Mouse (Mus musculus) hindbrain, embryonic 12.5 days (tissue): ENCODE data around the gene Tgif2. TPM values are rescaled to one million over a fixed set of nuclear protein-coding genes. Genes with fewer than 3 reads are reported as not detected.

Experiments
- ATAC-seq: fragments of 200-750 bp; cut with Nextera tagmentation; 2 replicates; pipeline ENCODE4 v1.8.0; 2017; ENCODE audit warnings: moderate TSS enrichment; ENCODE audit not compliant: low FRiP score
- H3K27ac ChIP-seq: fragments of 300-500 bp; sonication (generic); 2 replicates; pipeline ENCODE4 v1.5.1; 2016; ENCODE audit warnings: mild to moderate bottlenecking
- H3K27me3 ChIP-seq: fragments of 300-500 bp; sonication (generic); 2 replicates; pipeline ENCODE4 v1.6.1; 2016; ENCODE audit warnings: mild to moderate bottlenecking
- H3K36me3 ChIP-seq: fragments of 300-500 bp; sonication (generic); 2 replicates; pipeline ENCODE4 v1.6.1; 2016; ENCODE audit warnings: mild to moderate bottlenecking
- H3K4me1 ChIP-seq: fragments of 300-500 bp; sonication (generic); 2 replicates; pipeline ENCODE4 v1.6.1; 2016
- H3K4me2 ChIP-seq: fragments of 300-500 bp; sonication (generic); replicated peaks from 2 replicates; pipeline ENCODE4 v1.6.1; 2016; ENCODE audit warnings: mild to moderate bottlenecking
- H3K4me3 ChIP-seq: fragments of 300-500 bp; sonication (generic); 2 replicates; pipeline ENCODE4 v1.5.1; 2016; ENCODE audit warnings: mild to moderate bottlenecking
- H3K9ac ChIP-seq: fragments of 300-500 bp; sonication (generic); 2 replicates; pipeline ENCODE4 v1.6.1; 2016; ENCODE audit warnings: mild to moderate bottlenecking, moderate library complexity
- H3K9me3 ChIP-seq: fragments of 300-500 bp; sonication (generic); replicated peaks from 2 replicates; pipeline ENCODE4 v1.6.1; 2016; ENCODE audit warnings: mild to moderate bottlenecking
- WGBS: fragments of 180-500 bp; shearing (Covaris S2); methylation state at CpG from one replicate; pipeline ENCODE4 v1.1.7; 2016; 5-methylcytosine and 5-hydroxymethylcytosine counted together
- polyA plus RNA-seq: library from polyadenylated mRNA; unstranded; fragments of >200 nt; fragmentation: Nextera tagmentation; extraction: Ambion mirVana; gene quantifications from 2 replicates; pipeline ENCODE4 v1.2.1, GENCODE M21; 2016

Tgif2 gene
- polyA plus RNA-seq, 1 experiment from 2014 or later, result 64.4 TPM

GRCm38 (mm10) chr2:156863487-156864160 is 23.8 kb downstream of the Tgif2 start:
- Histone ChIP-seq H3K4me3 (peak overlapping the region; percentile 96), H3K4me2 (peak overlapping the region; percentile 90), H3K4me1 (peaks cover 20% of the 10 kb centered on the region), H3K9ac (peak overlapping the region; percentile 96), H3K36me3 (peaks cover 31% of the 10 kb centered on the region), H3K27me3 (no peaks in the 10 kb centered on the region), H3K9me3 (no peaks in the 10 kb centered on the region), H3K27ac (peak overlapping the region; percentile 87)
- 4% methylated on average over 28 of the region's 28 CpGs for WGBS
- no peak for ATAC-seq

DNA sequence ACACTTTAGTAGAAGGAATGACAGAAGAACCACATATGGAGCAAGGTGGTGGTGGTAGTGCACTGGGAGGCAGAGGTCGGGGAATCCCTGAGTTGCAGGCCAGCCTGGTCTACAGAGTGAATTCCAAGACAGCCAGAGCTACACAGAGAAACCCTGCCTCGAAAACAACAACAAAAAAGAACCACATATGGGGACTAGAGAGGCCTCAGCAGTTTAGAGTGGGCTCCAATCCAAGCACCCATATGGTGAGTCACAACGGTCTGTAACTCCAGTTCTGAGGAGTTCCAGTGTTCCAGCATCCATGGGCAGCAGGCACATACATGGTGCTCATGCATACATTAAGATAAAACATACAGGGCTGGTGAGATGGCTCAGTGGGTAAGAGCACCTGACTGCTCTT is 24.7 kb downstream of the Tgif2 start:
- H3K4me2 ChIP-seq, result peak overlapping the region; percentile 90
- H3K27me3 ChIP-seq, result no peaks in the 10 kb centered on the region
- no peak overlapping the region; the same call in 1 of the 2 replicates for H3K9ac ChIP-seq
- H3K36me3 ChIP-seq, result peaks cover 38% of the 10 kb centered on the region
- ATAC-seq, result no peak
- H3K4me3 ChIP-seq, result 0 out of 2 replicates have a peak overlapping the region, but pooled peaks have one; percentile 96
- H3K4me1 ChIP-seq, result peaks cover 20% of the 10 kb centered on the region
- WGBS, result 84% methylated on average over 3 of the region's 3 CpGs
- no peak overlapping the region for H3K27ac ChIP-seq
- no peaks in the 10 kb centered on the region for H3K9me3 ChIP-seq

GRCm38 (mm10) chr2:156868994-156869393 is 29.2 kb downstream of the Tgif2 start:
- Histone ChIP-seq H3K27ac (no peak overlapping the region), H3K4me2 (no peak overlapping the region), H3K4me3 (no peak overlapping the region), H3K27me3 (no peaks in the 10 kb centered on the region), H3K9ac (no peak overlapping the region), H3K4me1 (peaks cover 11% of the 10 kb centered on the region), H3K36me3 (peaks cover 76% of the 10 kb centered on the region), H3K9me3 (no peaks in the 10 kb centered on the region)
- WGBS, result 94% methylated on average over 8 of the region's 8 CpGs
- no peak for ATAC-seq

- H3K4me2 ChIP-seq, result no peak overlapping the region
- WGBS, result 91% methylated on average over 7 of the region's 7 CpGs
- H3K36me3 ChIP-seq, result peaks cover 82% of the 10 kb centered on the region
- peaks cover 5% of the 10 kb centered on the region for H3K4me1 ChIP-seq
- H3K9ac ChIP-seq, result no peak overlapping the region
- no peak overlapping the region for H3K4me3 ChIP-seq
- no peak overlapping the region for H3K27ac ChIP-seq
- ATAC-seq, result no peak
- no peaks in the 10 kb centered on the region for H3K9me3 ChIP-seq
- no peaks in the 10 kb centered on the region for H3K27me3 ChIP-seq
Observed at GRCm38 (mm10) chr2:156869554-156869953, 29.7 kb downstream of the Tgif2 start.

GRCm38 (mm10) chr2:156870519-156870918 is 30.7 kb downstream of the Tgif2 start:
- H3K4me1 ChIP-seq, result peaks cover 4% of the 10 kb centered on the region
- no peak overlapping the region for H3K27ac ChIP-seq
- ATAC-seq, result no peak
- H3K4me3 ChIP-seq, result no peak overlapping the region
- WGBS, result 72% methylated on average over 6 of the region's 6 CpGs
- H3K9me3 ChIP-seq, result no peaks in the 10 kb centered on the region
- peaks cover 88% of the 10 kb centered on the region for H3K36me3 ChIP-seq
- H3K4me2 ChIP-seq, result no peak overlapping the region
- H3K27me3 ChIP-seq, result no peaks in the 10 kb centered on the region
- H3K9ac ChIP-seq, result no peak overlapping the region

- no peak overlapping the region for H3K4me3 ChIP-seq
- no peaks in the 10 kb centered on the region for H3K27me3 ChIP-seq
- no peak overlapping the region for H3K4me2 ChIP-seq
- no peak overlapping the region for H3K9ac ChIP-seq
- H3K4me1 ChIP-seq, result peaks cover 4% of the 10 kb centered on the region
- no peaks in the 10 kb centered on the region for H3K9me3 ChIP-seq
- 42% methylated on average over 5 of the region's 5 CpGs for WGBS
- H3K27ac ChIP-seq, result no peak overlapping the region
- H3K36me3 ChIP-seq, result peaks cover 61% of the 10 kb centered on the region
- no peak for ATAC-seq
Observed at GRCm38 (mm10) chr2:156873629-156874028, 33.8 kb downstream of the Tgif2 start.

DNA sequence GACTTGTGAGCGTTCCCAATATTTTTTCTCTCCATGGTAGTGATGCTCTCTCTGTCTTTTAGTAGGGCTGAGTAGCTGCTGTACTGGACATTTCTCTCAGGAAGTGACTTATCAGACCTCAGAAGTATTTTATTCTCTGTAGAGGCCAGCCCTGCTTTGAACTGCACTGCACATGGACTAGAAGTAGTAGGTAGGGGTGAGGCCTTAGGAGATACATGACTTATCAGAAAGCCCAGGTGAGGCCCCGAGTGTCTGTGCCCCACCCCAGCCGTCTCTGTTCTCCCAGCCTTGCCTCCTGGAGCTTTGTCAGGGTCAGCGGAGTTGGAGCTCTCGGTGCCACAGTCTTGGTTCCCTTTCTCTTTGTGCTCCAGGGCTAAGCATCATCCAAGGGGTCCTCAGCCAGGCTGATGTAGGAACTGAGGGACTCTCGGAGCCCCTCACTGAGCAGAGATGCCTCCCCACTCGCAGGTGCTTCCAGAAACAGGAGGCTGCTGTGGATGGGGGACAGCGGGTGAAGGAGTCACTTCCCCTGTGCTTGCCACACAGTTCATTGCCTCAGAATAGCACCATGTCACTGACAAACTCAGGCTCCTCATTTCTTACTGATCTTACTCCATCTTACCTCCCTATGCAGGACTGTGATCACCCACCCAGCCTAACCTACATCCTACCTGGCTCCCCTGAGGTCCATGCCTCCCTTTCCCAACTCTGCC is 34.4 kb downstream of the Tgif2 start:
- WGBS, result 89% methylated on average over 8 of the region's 8 CpGs
- Histone ChIP-seq H3K9ac (no peak overlapping the region), H3K4me2 (no peak overlapping the region), H3K4me3 (no peak overlapping the region), H3K9me3 (no peaks in the 10 kb centered on the region), H3K27me3 (no peaks in the 10 kb centered on the region), H3K36me3 (peaks cover 57% of the 10 kb centered on the region), H3K27ac (no peak overlapping the region), H3K4me1 (peaks cover 4% of the 10 kb centered on the region)
- no peak for ATAC-seq

DNA sequence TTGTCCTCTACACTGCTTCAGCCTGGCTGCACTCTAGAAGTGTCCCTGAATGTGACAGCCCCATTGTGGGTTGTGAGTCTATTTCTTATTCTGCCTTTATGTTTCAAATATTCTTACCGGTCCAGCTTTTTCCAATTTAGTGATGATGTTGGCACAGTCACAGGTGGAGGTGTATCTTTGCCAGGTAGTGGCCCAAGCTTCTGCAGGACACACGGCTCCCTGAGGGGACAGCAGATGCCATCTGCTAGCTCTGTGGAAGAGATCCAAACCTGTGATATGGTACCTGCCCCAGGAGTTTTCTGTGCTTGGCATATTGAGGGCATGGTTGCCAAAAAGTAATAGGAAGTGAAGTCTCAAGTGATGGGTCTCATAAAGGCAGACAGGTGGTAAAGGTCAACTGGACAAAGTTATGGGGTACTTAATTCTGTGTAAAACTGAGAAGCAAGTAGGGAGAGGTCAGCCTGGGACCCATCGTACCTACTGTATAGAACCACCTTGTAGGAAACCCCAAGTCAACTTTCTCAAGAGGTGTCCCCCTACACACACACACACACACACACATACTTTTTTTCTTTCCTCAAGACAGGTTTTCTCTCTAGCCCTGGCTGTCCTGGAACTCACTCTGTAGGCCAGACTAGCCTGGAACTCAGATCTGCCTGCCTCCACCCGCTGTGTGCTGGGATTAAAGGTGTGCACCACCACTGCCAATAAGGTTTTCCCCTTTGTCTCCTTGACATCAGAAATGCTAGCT is 35.1 kb downstream of the Tgif2 start:
- H3K4me3 ChIP-seq, result no peak overlapping the region
- H3K36me3 ChIP-seq, result peaks cover 50% of the 10 kb centered on the region
- ATAC-seq, result no peak
- 89% methylated on average over 4 of the region's 4 CpGs for WGBS
- no peak overlapping the region for H3K4me2 ChIP-seq
- no peaks in the 10 kb centered on the region for H3K9me3 ChIP-seq
- H3K9ac ChIP-seq, result no peak overlapping the region
- peaks cover 4% of the 10 kb centered on the region for H3K4me1 ChIP-seq
- H3K27me3 ChIP-seq, result no peaks in the 10 kb centered on the region
- H3K27ac ChIP-seq, result no peak overlapping the region

DNA sequence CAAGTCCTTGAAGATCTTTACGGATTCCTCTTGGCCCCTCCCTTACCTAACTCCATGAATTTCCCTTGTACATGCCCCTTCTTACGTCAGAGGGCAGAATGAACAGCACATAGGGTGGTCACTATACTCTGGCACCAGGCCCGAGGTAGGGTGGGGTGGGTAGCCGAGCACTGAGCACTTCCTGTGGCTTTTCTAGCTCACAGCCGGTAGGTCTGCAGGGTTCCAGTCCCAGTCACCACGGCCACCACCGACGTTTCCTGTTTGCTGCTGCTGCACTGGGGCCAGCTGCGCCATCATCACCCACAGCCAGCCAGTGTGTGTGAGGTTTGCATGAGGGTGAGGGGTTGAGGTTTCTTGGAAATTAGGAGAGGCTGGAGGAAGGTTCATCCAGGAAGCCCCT is 37.9 kb downstream of the Tgif2 start:
- no peak for ATAC-seq
- Histone ChIP-seq H3K36me3 (peaks cover 28% of the 10 kb centered on the region), H3K4me2 (no peak overlapping the region), H3K9ac (no peak overlapping the region), H3K9me3 (no peaks in the 10 kb centered on the region), H3K27ac (no peak overlapping the region), H3K27me3 (no peaks in the 10 kb centered on the region), H3K4me1 (no peaks in the 10 kb centered on the region), H3K4me3 (no peak overlapping the region)
- 68% methylated on average over 9 of the region's 9 CpGs for WGBS

GRCm38 (mm10) chr2:156879541-156879940 is 39.7 kb downstream of the Tgif2 start:
- H3K36me3 ChIP-seq, result peaks cover 11% of the 10 kb centered on the region
- WGBS, result 70% methylated on average over 3 of the region's 3 CpGs
- no peaks in the 10 kb centered on the region for H3K4me1 ChIP-seq
- H3K4me2 ChIP-seq, result no peak overlapping the region
- H3K9ac ChIP-seq, result no peak overlapping the region
- H3K4me3 ChIP-seq, result no peak overlapping the region
- ATAC-seq, result no peak
- no peaks in the 10 kb centered on the region for H3K9me3 ChIP-seq
- H3K27ac ChIP-seq, result no peak overlapping the region
- H3K27me3 ChIP-seq, result no peaks in the 10 kb centered on the region

GRCm38 (mm10) chr2:156882431-156883001 is 42.7 kb downstream of the Tgif2 start:
- H3K9me3 ChIP-seq, result no peaks in the 10 kb centered on the region
- WGBS, result 47% methylated on average over 10 of the region's 10 CpGs
- ATAC-seq, result no peak
- H3K4me1 ChIP-seq, result no peaks in the 10 kb centered on the region
- H3K4me3 ChIP-seq, result no peak overlapping the region
- no peaks in the 10 kb centered on the region for H3K36me3 ChIP-seq
- H3K4me2 ChIP-seq, result no peak overlapping the region
- H3K27ac ChIP-seq, result no peak overlapping the region
- H3K9ac ChIP-seq, result no peak overlapping the region
- no peaks in the 10 kb centered on the region for H3K27me3 ChIP-seq
